Mouse (Mus musculus) liver, postnatal 0 days (tissue): ENCODE data around the gene Klf12. TPM values are rescaled to one million over a fixed set of nuclear protein-coding genes. Genes with fewer than 3 reads are reported as not detected.

Experiments used
- ATAC-seq: fragments of 200-750 bp; cut with Nextera tagmentation; 2 replicates; pipeline ENCODE4 v1.8.0; 2017; ENCODE audit warnings: mild to moderate bottlenecking, moderate library complexity
- DNase-seq: peaks from one replicate; pipeline ENCODE4 v3.0.0-alpha.2; 2016
- H3K27ac ChIP-seq: fragments of 300-500 bp; sonication (generic); 2 replicates; pipeline ENCODE4 v1.5.1; 2014; ENCODE audit warnings: antibody characterized with exemption, moderate library complexity, mild to moderate bottlenecking, low read depth
- H3K27me3 ChIP-seq: fragments of 300-500 bp; sonication (generic); 2 replicates; pipeline ENCODE4 v1.6.1; 2014; ENCODE audit warnings: low read length, control low read depth, mixed read lengths; ENCODE audit not compliant: insufficient read depth
- H3K36me3 ChIP-seq: fragments of 300-500 bp; sonication (generic); replicated peaks from 2 replicates; pipeline ENCODE4 v1.6.1; 2014; ENCODE audit warnings: mild to moderate bottlenecking, control low read depth, low read length, moderate library complexity, mixed read lengths; ENCODE audit not compliant: insufficient read depth
- H3K4me1 ChIP-seq: fragments of 300-500 bp; sonication (generic); 2 replicates; pipeline ENCODE4 v1.6.1; 2014; ENCODE audit warnings: antibody characterized with exemption, mild to moderate bottlenecking, control low read depth; ENCODE audit not compliant: insufficient read depth
- H3K4me2 ChIP-seq: fragments of 300-500 bp; sonication (generic); 2 replicates; pipeline ENCODE4 v1.6.1; 2014; ENCODE audit warnings: low read depth, mild to moderate bottlenecking, low read length, moderate library complexity, mixed read lengths
- H3K4me3 ChIP-seq: fragments of 300-500 bp; sonication (generic); 2 replicates; pipeline ENCODE4 v1.5.1; 2014; ENCODE audit warnings: low read depth, low read length
- H3K9ac ChIP-seq: fragments of 300-500 bp; sonication (generic); replicated peaks from 2 replicates; pipeline ENCODE4 v1.6.1; 2014; ENCODE audit warnings: mild to moderate bottlenecking, moderate library complexity
- H3K9me3 ChIP-seq: fragments of 300-500 bp; sonication (generic); 2 replicates; pipeline ENCODE4 v1.6.1; 2016; ENCODE audit warnings: mild to moderate bottlenecking, control low read depth, low read length, mixed read lengths
- CTCF ChIP-seq: sonication (generic); IDR thresholded peaks from 2 replicates; pipeline ENCODE4 v1.5.1; 2016; ENCODE audit warnings: antibody characterized with exemption, low read depth
- EP300 ChIP-seq: IDR thresholded peaks from 2 replicates; pipeline ENCODE4 v1.6.1; 2016; ENCODE audit warnings: antibody characterized with exemption, low read depth, mild to moderate bottlenecking
- WGBS: fragments of 180-500 bp; shearing (Covaris S2); extraction: QIAGEN DNeasy Blood & Tissue Kit; methylation state at CpG from one replicate; pipeline ENCODE4 v1.1.7; 2014; ENCODE audit not compliant: insufficient replicate concordance; 5-methylcytosine and 5-hydroxymethylcytosine counted together
- polyA plus RNA-seq: library from polyadenylated mRNA; unstranded; fragments of >200 nt; fragmentation: Nextera tagmentation; extraction: Ambion mirVana; gene quantifications from 2 replicates; pipeline ENCODE4 v1.2.1, GENCODE M21; 2015

Gene Klf12
- polyA plus RNA-seq, 1 experiment from 2014 or later, result 5.2 TPM

DNA sequence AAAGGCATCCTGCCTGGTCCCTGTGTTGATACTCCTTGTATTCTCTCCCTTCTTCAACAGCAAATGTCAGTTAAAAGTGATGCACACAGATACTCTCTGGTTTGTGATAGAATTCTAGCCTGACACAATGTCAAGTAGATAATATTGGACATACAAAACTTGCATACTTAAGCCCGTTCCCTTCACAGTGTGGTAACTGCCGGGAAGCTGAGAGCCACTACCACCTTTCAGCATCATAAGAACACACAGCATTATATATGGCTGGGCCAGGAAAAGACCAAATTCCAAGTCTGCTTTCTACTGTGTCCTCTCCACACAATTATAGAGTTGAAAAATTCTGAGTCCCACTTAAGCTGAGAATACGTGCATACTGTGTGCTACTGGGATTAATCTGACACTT, 97.1 kb downstream of the Klf12 start:
- Histone ChIP-seq H3K27me3 (no peaks in the 10 kb centered on the region), H3K36me3 (no peaks in the 10 kb centered on the region), H3K27ac (no peak overlapping the region), H3K4me2 (no peak overlapping the region), H3K9me3 (no peaks in the 10 kb centered on the region), H3K9ac (no peak overlapping the region), H3K4me3 (no peak overlapping the region), H3K4me1 (no peaks in the 10 kb centered on the region)
- DNase-seq (no peak), ATAC-seq (no peak)
- 78% methylated on average over 3 of the region's 3 CpGs for WGBS
- no peak for TF ChIP-seq CTCF

DNA sequence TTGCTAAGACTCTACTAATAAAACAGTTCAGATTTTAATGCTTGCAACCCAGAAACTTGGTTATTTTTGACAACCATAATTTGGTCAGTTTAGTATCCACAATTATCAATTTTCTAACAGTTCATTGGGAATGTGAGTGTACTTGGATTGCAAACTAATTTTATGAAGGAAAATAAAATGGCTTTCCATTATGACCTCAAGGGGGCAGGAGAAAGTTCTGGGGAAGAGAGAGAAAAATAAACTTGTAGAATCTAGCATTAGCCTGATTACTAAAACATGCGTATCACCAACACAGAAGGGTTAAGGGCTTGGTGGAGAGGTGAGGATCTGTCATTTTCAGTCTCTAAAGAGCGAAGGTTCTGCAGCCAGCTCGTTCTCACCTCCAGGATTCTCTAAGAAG, 106.7 kb downstream of the Klf12 start:
- ATAC-seq (no peak), DNase-seq (no peak)
- H3K9me3 ChIP-seq, result no peaks in the 10 kb centered on the region
- TF ChIP-seq CTCF (peak; percentile 32), EP300 (no peak)
- 68% methylated on average over 3 of the region's 3 CpGs for WGBS
- no peaks in the 10 kb centered on the region for H3K27me3 ChIP-seq
- no peak overlapping the region for H3K27ac ChIP-seq
- H3K36me3 ChIP-seq, result no peaks in the 10 kb centered on the region
- no peaks in the 10 kb centered on the region for H3K4me1 ChIP-seq
- H3K9ac ChIP-seq, result no peak overlapping the region
- no peak overlapping the region for H3K4me2 ChIP-seq
- no peak overlapping the region for H3K4me3 ChIP-seq

DNA sequence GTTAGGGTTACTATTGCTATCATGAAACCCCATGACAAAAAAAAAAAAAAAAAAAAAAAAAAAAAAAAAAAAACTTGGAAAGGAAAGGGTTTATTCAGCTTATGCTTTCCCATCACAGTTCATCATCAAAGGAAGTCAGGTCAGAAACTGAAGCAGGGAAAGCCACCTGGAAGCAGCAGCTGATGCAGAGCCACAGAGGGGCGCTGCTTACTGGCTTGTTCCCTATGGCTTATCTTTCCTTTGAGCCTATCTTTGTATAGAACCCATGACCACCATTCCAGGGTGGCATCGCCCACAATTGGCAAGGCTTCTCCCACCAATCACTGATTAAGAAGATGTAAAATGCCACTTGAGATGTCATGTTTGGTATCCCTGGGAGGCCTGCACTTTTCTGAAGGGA, 119.4 kb downstream of the Klf12 start:
- no peaks in the 10 kb centered on the region for H3K4me1 ChIP-seq
- H3K27me3 ChIP-seq, result no peaks in the 10 kb centered on the region
- no peak overlapping the region for H3K27ac ChIP-seq
- TF ChIP-seq CTCF (no peak), EP300 (no peak)
- WGBS, result 63% methylated on average over 2 of the region's 2 CpGs
- no peaks in the 10 kb centered on the region for H3K36me3 ChIP-seq
- ATAC-seq (no peak), DNase-seq (no peak)
- H3K4me2 ChIP-seq, result no peak overlapping the region
- H3K9ac ChIP-seq, result no peak overlapping the region
- no peaks in the 10 kb centered on the region for H3K9me3 ChIP-seq
- H3K4me3 ChIP-seq, result no peak overlapping the region

DNA sequence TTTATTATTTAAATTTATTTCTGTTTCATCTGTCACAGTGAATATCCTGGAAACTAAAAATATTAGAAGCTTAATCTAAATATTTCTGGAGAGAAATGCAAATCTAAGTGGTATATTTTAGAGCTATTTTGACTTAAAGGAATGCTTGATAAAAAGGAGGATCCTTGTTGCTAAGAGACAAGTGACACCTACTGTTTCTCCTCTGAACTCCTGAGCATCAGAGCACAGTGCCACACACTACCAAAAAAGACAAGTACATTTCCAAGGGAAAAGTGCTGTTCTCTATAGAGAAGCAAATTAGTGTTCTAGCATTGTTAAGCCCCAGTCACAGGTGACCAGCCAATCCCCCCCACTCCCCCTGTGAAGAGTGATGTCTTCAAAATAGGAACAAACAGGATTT, 127.8 kb downstream of the Klf12 start:
- Histone ChIP-seq H3K4me2 (no peak overlapping the region), H3K9me3 (no peaks in the 10 kb centered on the region), H3K9ac (no peak overlapping the region), H3K36me3 (no peaks in the 10 kb centered on the region), H3K27me3 (no peaks in the 10 kb centered on the region), H3K4me1 (no peaks in the 10 kb centered on the region), H3K27ac (no peak overlapping the region), H3K4me3 (no peak overlapping the region)
- DNase-seq (no peak), ATAC-seq (no peak)
- TF ChIP-seq EP300, result no peak
- TF ChIP-seq CTCF, result no peak

DNA sequence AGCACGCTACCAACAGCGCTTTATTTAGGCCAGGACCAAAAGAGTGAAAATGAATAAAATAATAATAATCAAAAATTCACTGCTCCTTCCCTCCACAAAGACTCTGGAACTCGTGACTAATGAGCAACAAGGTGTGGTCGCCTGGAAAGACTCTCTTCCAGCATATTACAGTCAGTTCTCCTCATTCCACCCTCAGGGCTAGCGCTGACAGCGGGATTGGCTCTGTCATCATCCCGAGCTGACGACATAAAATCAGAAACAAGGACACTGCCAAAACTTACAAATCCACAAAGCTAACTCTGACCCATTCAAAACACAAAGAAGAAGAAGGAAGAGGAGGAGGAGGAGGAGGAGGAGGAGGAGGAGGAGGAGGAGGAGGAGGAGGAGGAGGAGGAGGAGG, 136.8 kb downstream of the Klf12 start:
- TF ChIP-seq EP300, result no peak
- TF ChIP-seq CTCF, result no peak
- Histone ChIP-seq H3K4me2 (no peak overlapping the region), H3K27me3 (no peaks in the 10 kb centered on the region), H3K4me1 (no peaks in the 10 kb centered on the region), H3K36me3 (no peaks in the 10 kb centered on the region), H3K27ac (no peak overlapping the region), H3K9me3 (no peaks in the 10 kb centered on the region), H3K4me3 (no peak overlapping the region), H3K9ac (no peak overlapping the region)
- WGBS, result 77% methylated on average over 8 of the region's 8 CpGs
- no peak for DNase-seq
- ATAC-seq, result no peak

DNA sequence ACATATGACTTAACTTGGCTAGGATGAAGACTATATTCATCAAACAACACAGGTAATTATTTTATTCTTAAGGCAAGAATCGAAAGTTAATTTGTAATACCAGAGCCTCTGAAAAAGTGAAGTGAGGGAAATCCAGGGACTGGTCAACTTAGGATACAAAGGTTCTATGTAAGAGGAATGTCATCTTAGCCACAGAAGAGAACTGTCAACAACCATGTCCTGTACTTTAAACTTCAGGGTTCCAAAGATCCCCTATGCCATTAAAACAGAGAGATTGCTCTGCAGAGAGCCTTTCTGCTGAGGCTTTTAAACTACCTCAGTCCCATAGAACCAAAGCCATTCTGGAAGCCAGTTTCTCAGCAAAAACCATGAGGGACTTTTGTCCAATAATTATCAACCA, 144.1 kb downstream of the Klf12 start:
- H3K27me3 ChIP-seq, result no peaks in the 10 kb centered on the region
- ATAC-seq (no peak), DNase-seq (no peak)
- H3K4me1 ChIP-seq, result peaks cover 14% of the 10 kb centered on the region
- no peak overlapping the region for H3K4me3 ChIP-seq
- H3K27ac ChIP-seq, result peak overlapping the region; percentile 60
- no peak overlapping the region for H3K4me2 ChIP-seq
- H3K9ac ChIP-seq, result no peak overlapping the region
- H3K9me3 ChIP-seq, result no peaks in the 10 kb centered on the region
- no peaks in the 10 kb centered on the region for H3K36me3 ChIP-seq
- WGBS, result 80% methylated on average over 1 of the region's 1 CpGs
- TF ChIP-seq EP300 (no peak), CTCF (no peak)

DNA sequence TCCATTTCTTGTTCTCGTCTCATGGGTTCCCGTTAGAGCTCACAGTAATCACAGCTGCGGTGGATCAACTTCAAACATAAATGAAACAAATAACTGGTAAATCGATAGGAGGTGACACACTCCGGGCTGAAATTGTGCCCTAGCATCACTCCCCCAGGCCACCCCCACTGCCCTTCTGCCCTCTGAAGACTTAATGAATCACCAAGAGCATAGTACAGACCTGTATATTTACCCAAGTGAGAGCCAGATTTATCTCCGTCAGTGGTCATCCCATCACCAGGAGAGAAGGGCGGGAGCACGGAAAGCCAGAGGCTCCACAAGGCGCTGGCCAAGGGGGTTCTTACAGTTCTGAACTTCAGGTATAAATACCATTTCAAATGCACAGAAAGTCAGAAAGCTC, 150.2 kb downstream of the Klf12 start:
- Histone ChIP-seq H3K9me3 (no peaks in the 10 kb centered on the region), H3K27me3 (no peaks in the 10 kb centered on the region), H3K36me3 (no peaks in the 10 kb centered on the region), H3K27ac (peak overlapping the region; percentile 87), H3K9ac (no peak overlapping the region), H3K4me2 (no peak overlapping the region; the same call in 1 of the 2 replicates), H3K4me3 (no peak overlapping the region), H3K4me1 (peaks cover 6% of the 10 kb centered on the region)
- DNase-seq (peak; percentile 70), ATAC-seq (peak; percentile 92)
- WGBS, result 55% methylated on average over 9 of the region's 9 CpGs
- peak; percentile 68; the same call in 1 of the 2 replicates for TF ChIP-seq EP300
- no peak for TF ChIP-seq CTCF
